28 mouse cellular contexts compared by ENCODE assay signal in the genomic region with DNA sequence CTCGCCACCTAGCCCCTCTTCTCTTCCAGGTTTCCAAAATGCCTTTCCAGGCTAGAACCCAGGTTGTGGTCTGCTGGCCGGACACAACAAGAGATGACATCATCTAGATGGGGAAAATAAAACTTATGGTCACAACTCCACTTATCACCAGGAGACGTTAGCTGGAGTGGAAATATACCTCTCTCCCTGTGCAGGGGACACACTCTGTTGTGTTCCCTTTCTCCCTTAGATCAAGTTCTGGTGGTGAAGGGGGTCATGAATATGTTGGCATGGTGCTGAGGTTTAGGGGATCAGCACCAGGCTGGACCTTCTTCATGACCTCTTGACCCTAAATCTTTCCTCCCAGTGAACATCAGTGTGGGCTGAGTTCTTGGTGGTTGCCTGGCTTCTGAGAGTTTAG. TPM values are rescaled to one million over a fixed set of nuclear protein-coding genes. Genes with fewer than 3 reads are reported as not detected.
DNase-seq lines count a peak whose midpoint lies in the region; ATAC-seq and TF ChIP-seq lines count a peak whose summit lies in the region.
"Had no signal": no experiment of that assay in that cellular context is flagged by ENCODE, and none has a peak within 500 bp of the region (broad histone marks: within the 10 kb centered on the region; RNA-seq: fewer than 3 reads in every experiment).

No protein-coding gene starts in this region.

- no peaks in the 10 kb centered on the region for H3K79me2 ChIP-seq in MEL (ENCODE audit: control insufficient read depth, insufficient read depth, low read length, poor library complexity)

- H3K27me3 ChIP-seq in liver, embryonic 11.5 days (replicated peaks; ENCODE audit: control insufficient read depth, insufficient read depth, low read length) = no peaks in the 10 kb centered on the region
- no peaks in the 10 kb centered on the region for H3K27me3 ChIP-seq in MEL (ENCODE audit: control insufficient read depth in 1 of 2, insufficient read depth in 2 of 2, low read length in 2 of 2)
- no peaks in the 10 kb centered on the region for H3K27me3 ChIP-seq in liver, embryonic 12.5 days (replicated peaks)
- H3K27me3 ChIP-seq: forebrain, embryonic 13.5 days; heart, embryonic 15.5 days; hindbrain, embryonic 12.5 days; Patski had no signal

- no peaks in the 10 kb centered on the region for H3K9me3 ChIP-seq in liver, embryonic 11.5 days (ENCODE audit: control insufficient read depth, low read length)
- no peaks in the 10 kb centered on the region for H3K9me3 ChIP-seq in MEL (replicated peaks; ENCODE audit: insufficient read depth, low read length)
- no peaks in the 10 kb centered on the region for H3K9me3 ChIP-seq in liver, embryonic 12.5 days (replicated peaks)
- H3K9me3 ChIP-seq: forebrain, embryonic 13.5 days; G1E; heart, embryonic 10.5 days; heart, embryonic 15.5 days; hindbrain, embryonic 12.5 days had no signal

- H3K36me3 ChIP-seq in liver, embryonic 11.5 days (ENCODE audit: control insufficient read depth, insufficient read depth, low read length) = no peaks in the 10 kb centered on the region
- H3K36me3 ChIP-seq in MEL (ENCODE audit: control insufficient read depth in 1 of 2, insufficient read depth in 2 of 2, low read length in 2 of 2) = peaks cover 0 to 13% of the 10 kb centered on the region in 2 experiments; a peak in 2 of 4 replicates
- no peaks in the 10 kb centered on the region for H3K36me3 ChIP-seq in liver, embryonic 12.5 days
- H3K36me3 ChIP-seq: G1E; heart, embryonic 10.5 days; heart, embryonic 15.5 days; hindbrain, embryonic 12.5 days had no signal

- no peak overlapping the region; the same call in 1 of the 2 replicates for H3K4me2 ChIP-seq in liver, embryonic 11.5 days
- peak overlapping the region; percentile 49 for H3K4me2 ChIP-seq in liver, embryonic 12.5 days
- H3K4me2 ChIP-seq: forebrain, embryonic 13.5 days; heart, embryonic 15.5 days; hindbrain, embryonic 12.5 days; midbrain, embryonic 11.5 days had no signal

- TF ChIP-seq POLR2A in MEL (IDR thresholded peaks at IDR 0.05; ENCODE audit: control insufficient read depth in 1 of 2, insufficient read depth in 1 of 2, low read depth in 1 of 2, low read length in 2 of 2, poor library complexity in 1 of 2) = no peak

- no peak for DNase-seq in liver, embryonic 11.5 days (ENCODE audit: low spot score)
- DNase-seq in liver = no peak
- DNase-seq in MEL (ENCODE audit: low read depth, low spot score) = peak; percentile 32
- no peak for DNase-seq in layer of hippocampus, adult 8-10 months (ENCODE audit: low spot score in 2 of 2)
- DNase-seq in lung, postnatal 4 days = no peak
- DNase-seq: adrenal gland, postnatal 25 days; B cell, adult 2 months; cerebellum, adult 2 months; cerebellum, postnatal 14 days; gastrocnemius, postnatal 14 days; kidney, adult 11 months; lung, adult 18-20 months; thymus, adult 2 months; thymus, postnatal 36 days had no signal

- no peak overlapping the region for H3K27ac ChIP-seq in liver, embryonic 11.5 days (ENCODE audit: low read depth, low read length)
- H3K27ac ChIP-seq in MEL (ENCODE audit: control insufficient read depth, low read depth, low read length) = no peak overlapping the region; the same call in 1 of the 2 replicates
- H3K27ac ChIP-seq in liver, embryonic 12.5 days = no peak overlapping the region
- H3K27ac ChIP-seq: forebrain, embryonic 13.5 days; heart, embryonic 10.5 days; heart, embryonic 15.5 days; hindbrain, embryonic 12.5 days; hindbrain, postnatal 0 days; kidney, postnatal 0 days; macrophage had no signal

- no peak overlapping the region for H3K4me3 ChIP-seq in liver, embryonic 11.5 days (ENCODE audit: low read depth, low read length)
- H3K4me3 ChIP-seq in MEL (ENCODE audit: control insufficient read depth in 1 of 2, insufficient read depth in 1 of 2, low read depth in 2 of 2, low read length in 2 of 2) = no peak overlapping the region
- no peak overlapping the region for H3K4me3 ChIP-seq in liver, embryonic 12.5 days
- H3K4me3 ChIP-seq: forebrain, embryonic 13.5 days; heart, embryonic 10.5 days; heart, embryonic 15.5 days; hindbrain, embryonic 12.5 days had no signal

- TF ChIP-seq EP300 in MEL (IDR thresholded peaks at IDR 0.05; ENCODE audit: low read depth in 1 of 2, low read length in 2 of 2) = no peak

- WGBS in liver, embryonic 11.5 days = 40% methylated on average over 2 of the region's 3 CpGs
- WGBS in liver, embryonic 12.5 days (ENCODE audit: insufficient replicate concordance) = 13% methylated on average over 3 of the region's 3 CpGs

- TF ChIP-seq RAD21 in MEL (IDR thresholded peaks at IDR 0.05; ENCODE audit: low read depth, low read length) = no peak

- H3K4me1 ChIP-seq in liver, embryonic 11.5 days (replicated peaks; ENCODE audit: control insufficient read depth, insufficient read depth, low read length) = 0 out of 2 replicates have a peak, but pooled peaks cover 6% of the 10 kb centered on the region
- peaks cover 6 to 15% of the 10 kb centered on the region in 2 experiments for H3K4me1 ChIP-seq in MEL (ENCODE audit: control insufficient read depth in 1 of 2, insufficient read depth in 2 of 2, low read length in 2 of 2)
- peaks cover 17% of the 10 kb centered on the region for H3K4me1 ChIP-seq in liver, embryonic 12.5 days
- H3K4me1 ChIP-seq: forebrain, embryonic 13.5 days; heart, embryonic 10.5 days; heart, embryonic 15.5 days; hindbrain, embryonic 12.5 days had no signal

- H3K9ac ChIP-seq in liver, embryonic 11.5 days (ENCODE audit: low read depth, low read length) = no peak overlapping the region
- H3K9ac ChIP-seq in MEL (ENCODE audit: control insufficient read depth, low read depth, low read length, poor library complexity, severe bottlenecking) = peak overlapping the region; percentile 41
- peak overlapping the region; percentile 19; the same call in 1 of the 2 replicates for H3K9ac ChIP-seq in liver, embryonic 12.5 days
- H3K9ac ChIP-seq: forebrain, embryonic 13.5 days; heart, embryonic 15.5 days; hindbrain, embryonic 12.5 days had no signal

- ATAC-seq in liver, embryonic 11.5 days (replicated peaks; ENCODE audit: low FRiP score) = peak; percentile 67; the same call in 1 of the 2 replicates
- ATAC-seq in liver, embryonic 12.5 days = peak; percentile 62
- ATAC-seq in megakaryocyte progenitor cell, adult 5-6 weeks (replicated peaks; ENCODE audit: poor library complexity) = peak; percentile 71
- ATAC-seq: forebrain, embryonic 13.5 days; hindbrain, postnatal 0 days; lung, postnatal 0 days; Patski had no signal

- TF ChIP-seq CTCF in MEL (IDR thresholded peaks at IDR 0.05 in 2 of 3, conservative IDR thresholded peaks at IDR 0.05 in 1 of 3; ENCODE audit: control insufficient read depth in 1 of 3, insufficient read depth in 1 of 3, low read depth in 2 of 3, low read length in 3 of 3, poor library complexity in 1 of 3, severe bottlenecking in 1 of 3) = no peak

TF ChIP-seq in MEL, 35 proteins besides CTCF, POLR2A, EP300 and RAD21:
- TF ChIP-seq ZKSCAN1 (IDR thresholded peaks at IDR 0.05; ENCODE audit: low read depth, low read length) (no peak), USF2 (IDR thresholded peaks at IDR 0.05; ENCODE audit: borderline replicate concordance in 1 of 2, insufficient read depth in 1 of 2, low read depth in 1 of 2, low read length in 2 of 2) (no peak), USF1 (IDR thresholded peaks at IDR 0.05; ENCODE audit: low read depth, low read length) (no peak), NRF1 (IDR thresholded peaks at IDR 0.05; ENCODE audit: insufficient read depth, low read depth, low read length, poor library complexity, severe bottlenecking) (no peak), ZC3H11A (IDR thresholded peaks at IDR 0.05; ENCODE audit: low read depth, low read length) (no peak), SIN3A (IDR thresholded peaks at IDR 0.05; ENCODE audit: low read length) (0 out of 2 replicates have a peak, but pooled peaks have one; percentile 14)
TF ChIP-seq in MEL: peak in this region for 1.

RNA-seq across cellular contexts. Expression of gene Ccdc170, which starts 9.0 kb away (rescaled TPM):
- not detected in 2 replicates for polyA plus RNA-seq in liver, embryonic 11.5 days (2014; fragmentation: Nextera tagmentation; extraction: Ambion mirVana)
- not detected in 2 replicates for total RNA-seq in MEL (2012; rRNA removed)
- polyA plus RNA-seq in MEL (2012; ENCODE audit: insufficient read depth in 1 of 2, insufficient read length in 2 of 2, low read depth in 1 of 2, low replicate concordance in 2 of 2, missing spikeins in 1 of 2) = not detected
- polyA plus RNA-seq in liver, embryonic 12.5 days (2016; fragmentation: Nextera tagmentation; extraction: Ambion mirVana) = 0.07 TPM in 1 of 2 replicates, not detected in the other
- total RNA-seq in megakaryocyte progenitor cell, adult 5-6 weeks (2015) = 0.10 and 0.12 TPM in 2 replicates
- 0.37 TPM in 1 of 2 replicates, not detected in the other for total RNA-seq in megakaryocyte progenitor cell, adult 5-6 weeks (2017)
- under 1 TPM; 0.59 to 0.94 (median 0.66) TPM for total RNA-seq in layer of hippocampus, adult 8-10 months (2022)
- total RNA-seq: G1E had no signal
- polyA plus RNA-seq: G1E; heart, embryonic 10.5 days; heart, embryonic 15.5 days; limb, embryonic 11.5 days; macrophage had no signal

RNA-seq across cellular contexts. Expression of gene Armt1, which starts 59.0 kb away (rescaled TPM):
- polyA plus RNA-seq in liver, embryonic 11.5 days (2014; fragmentation: Nextera tagmentation; extraction: Ambion mirVana) = 30.1 and 33.4 TPM in 2 replicates
- 23.7 and 25.1 TPM in 2 replicates for total RNA-seq in MEL (2012; rRNA removed)
- 10 to 100 TPM in 1 of 2 experiments, not detected in 1; 24.2 TPM for polyA plus RNA-seq in MEL (2012; ENCODE audit: insufficient read depth in 1 of 2, insufficient read length in 2 of 2, low read depth in 1 of 2, low replicate concordance in 2 of 2, missing spikeins in 1 of 2)
- 23.6 and 23.9 TPM in 2 replicates for polyA plus RNA-seq in liver, embryonic 12.5 days (2016; fragmentation: Nextera tagmentation; extraction: Ambion mirVana)
- 33.8 and 35.8 TPM in 2 replicates for total RNA-seq in megakaryocyte progenitor cell, adult 5-6 weeks (2015)
- total RNA-seq in megakaryocyte progenitor cell, adult 5-6 weeks (2017) = 36.9 and 52.4 TPM in 2 replicates
- 10 to 100 TPM; 17.8 to 28.3 (median 22.7) TPM for total RNA-seq in layer of hippocampus, adult 8-10 months (2022)

RNA-seq across cellular contexts. Expression of gene Rmnd1, which starts 59.1 kb away (rescaled TPM):
- polyA plus RNA-seq in liver, embryonic 11.5 days (2014; fragmentation: Nextera tagmentation; extraction: Ambion mirVana) = 56.2 and 60.3 TPM in 2 replicates
- total RNA-seq in MEL (2012; rRNA removed) = 30.6 and 38.8 TPM in 2 replicates
- 10 to 100 TPM in 1 of 2 experiments, not detected in 1; 39.6 TPM for polyA plus RNA-seq in MEL (2012; ENCODE audit: insufficient read depth in 1 of 2, insufficient read length in 2 of 2, low read depth in 1 of 2, low replicate concordance in 2 of 2, missing spikeins in 1 of 2)
- polyA plus RNA-seq in liver, embryonic 12.5 days (2016; fragmentation: Nextera tagmentation; extraction: Ambion mirVana) = 27.7 and 32.7 TPM in 2 replicates
- 74.5 and 95.0 TPM in 2 replicates for total RNA-seq in megakaryocyte progenitor cell, adult 5-6 weeks (2015)
- 41.0 and 79.0 TPM in 2 replicates for total RNA-seq in megakaryocyte progenitor cell, adult 5-6 weeks (2017)
- 10 to 100 TPM; 32.4 to 45.3 (median 38.4) TPM for total RNA-seq in layer of hippocampus, adult 8-10 months (2022)
